Mouse (Mus musculus) CH12.LX (cell line): ENCODE measurements around the gene Cdh13.

Experiments
- CHD2 ChIP-seq: IDR thresholded peaks from 2 replicates; pipeline ENCODE4 v1.6.1; 2011; ENCODE audit warnings: low read length, improper control_type of control experiment
- CTCF ChIP-seq, 2 experiments: IDR thresholded peaks in 1 of 2; conservative IDR thresholded peaks in 1 of 2; 2 replicates each; pipeline ENCODE4 v1.5.1; 2011 to 2012; ENCODE audit warnings: low read depth in 2 of 2, low read length in 2 of 2, improper control_type of control experiment in 1 of 2, inconsistent platforms in 1 of 2, mild to moderate bottlenecking in 1 of 2, moderate library complexity in 1 of 2
- EP300 ChIP-seq: IDR thresholded peaks from 2 replicates; pipeline ENCODE4 v1.6.1; 2011; ENCODE audit warnings: low read length, improper control_type of control experiment
- HCFC1 ChIP-seq: IDR thresholded peaks from 2 replicates; pipeline ENCODE4 v1.6.1; 2012; ENCODE audit warnings: low read depth, mild to moderate bottlenecking, inconsistent platforms, low read length, improper control_type of control experiment
- MAX ChIP-seq: IDR thresholded peaks from 2 replicates; pipeline ENCODE4 v1.6.1; 2011; ENCODE audit warnings: low read length, improper control_type of control experiment
- NRF1 ChIP-seq: IDR thresholded peaks from 2 replicates; pipeline ENCODE4 v1.6.1; 2014; ENCODE audit warnings: low read depth, mild to moderate bottlenecking, inconsistent platforms, low read length, improper control_type of control experiment, moderate library complexity
- POLR2AphosphoS2 ChIP-seq: IDR thresholded peaks from 2 replicates; pipeline ENCODE4 v1.6.1; 2011; ENCODE audit warnings: low read depth, low read length, improper control_type of control experiment
- RAD21 ChIP-seq: IDR thresholded peaks from 2 replicates; pipeline ENCODE4 v1.6.1; 2011; ENCODE audit warnings: low read depth, mild to moderate bottlenecking, low read length, improper control_type of control experiment, moderate library complexity
- SIN3A ChIP-seq: IDR thresholded peaks from 2 replicates; pipeline ENCODE4 v1.6.1; 2012; ENCODE audit warnings: low read length, improper control_type of control experiment, inconsistent platforms
- ZNF384 ChIP-seq: IDR thresholded peaks from 2 replicates; pipeline ENCODE4 v1.6.1; 2012; ENCODE audit warnings: low read depth, low read length, improper control_type of control experiment, inconsistent platforms

DNA sequence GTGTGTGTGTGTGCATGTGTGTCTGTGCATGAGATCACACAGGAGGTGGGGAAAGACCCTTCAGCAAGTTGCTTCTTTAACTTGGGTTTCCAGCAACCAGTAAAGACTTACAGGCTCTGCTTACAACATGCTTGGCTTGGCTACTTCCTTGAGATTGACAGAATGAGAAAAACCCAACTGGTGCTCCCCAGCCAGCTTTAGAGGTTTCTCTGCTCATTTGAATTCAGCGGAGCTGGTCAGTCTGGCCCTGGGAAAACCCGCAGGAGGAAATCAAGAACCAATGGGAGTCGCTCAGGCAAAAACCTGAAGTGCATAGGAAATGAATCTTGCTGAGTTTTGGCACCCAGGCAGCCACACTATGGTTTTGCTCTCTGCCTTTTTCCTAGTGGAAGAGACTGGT is 96.1 kb downstream of the Cdh13 start:
- no peak for TF ChIP-seq POLR2AphosphoS2
- no peak for TF ChIP-seq CHD2
- TF ChIP-seq RAD21: no peak
- TF ChIP-seq CTCF (conservative IDR thresholded peaks at IDR 0.05 in 1 of 2, IDR thresholded peaks at IDR 0.05 in 1 of 2; ENCODE audit: low read depth in 2 of 2, low read length in 2 of 2): no peak
- TF ChIP-seq MAX: no peak
- no peak for TF ChIP-seq HCFC1
- TF ChIP-seq EP300: no peak
- TF ChIP-seq NRF1: no peak
- TF ChIP-seq SIN3A: no peak
- no peak for TF ChIP-seq ZNF384
